Mouse (Mus musculus) C2C12 (cell line): ENCODE data around the gene Pard3. TPM values are rescaled to one million over a fixed set of nuclear protein-coding genes. Genes with fewer than 3 reads are reported as not detected.
A peak's percentile ranks its signal among the peaks of the same experiment; 100 is the strongest.

Experiments used
- H3K27me3 ChIP-seq: one replicate; pipeline ENCODE4 v1.6.1; 2011; ENCODE audit not compliant: control insufficient read depth, insufficient read depth, insufficient read length
- H3K36me3 ChIP-seq: one replicate; pipeline ENCODE4 v1.6.1; 2011; ENCODE audit not compliant: control insufficient read depth, insufficient read depth
- H3K4me3 ChIP-seq: one replicate; pipeline ENCODE4 v1.5.1; 2011; ENCODE audit warnings: mild to moderate bottlenecking, control low read depth; ENCODE audit not compliant: poor library complexity, insufficient read depth, severe bottlenecking
- H3K79me2 ChIP-seq: one replicate; pipeline ENCODE4 v1.6.1; 2011; ENCODE audit not compliant: control insufficient read depth, insufficient read depth
- H3K79me3 ChIP-seq: one replicate; pipeline ENCODE4 v1.6.1; 2011; ENCODE audit warnings: low read depth, control low read depth
- H3ac ChIP-seq: one replicate; pipeline ENCODE3; 2011; ENCODE audit warnings: low read depth; ENCODE audit not compliant: control insufficient read depth, insufficient read length
- CEBPB ChIP-seq: IDR thresholded peaks from one replicate; pipeline ENCODE4 v1.6.1; 2011; ENCODE audit warnings: low read depth, mild to moderate bottlenecking, control low read depth, moderate library complexity
- CTCF ChIP-seq: IDR thresholded peaks from one replicate; pipeline ENCODE4 v1.5.1; 2011; ENCODE audit not compliant: control insufficient read depth, insufficient read depth, insufficient read length
- FOSL1 ChIP-seq: IDR thresholded peaks from one replicate; pipeline ENCODE4 v1.8.0; 2011; ENCODE audit warnings: mild to moderate bottlenecking, low read length; ENCODE audit not compliant: poor library complexity, insufficient read depth, severe bottlenecking
- MAX ChIP-seq: IDR thresholded peaks from one replicate; pipeline ENCODE4 v1.6.1; 2011; ENCODE audit warnings: mild to moderate bottlenecking, control low read depth
- MYOD1 ChIP-seq: IDR thresholded peaks from one replicate; pipeline ENCODE4 v1.6.1; 2011; ENCODE audit warnings: low read depth; ENCODE audit not compliant: control insufficient read depth, insufficient read length
- MYOG ChIP-seq: IDR thresholded peaks from one replicate; pipeline ENCODE4 v1.6.1; 2011; ENCODE audit not compliant: control insufficient read depth, insufficient read length; ENCODE audit errors: extremely low read depth
- USF1 ChIP-seq: IDR thresholded peaks from one replicate; pipeline ENCODE4 v1.6.1; 2011; ENCODE audit warnings: low read depth, mild to moderate bottlenecking, control low read depth, moderate library complexity
- polyA plus RNA-seq: library from polyadenylated mRNA; unstranded; fragments of >200 nt; fragmentation: generic; extraction: Trizol; gene quantifications from one replicate; pipeline ENCODE4 v1.2.1, GENCODE M21; 2012; ENCODE audit warnings: missing spikeins

The Pard3 gene
- polyA plus RNA-seq, 1 experiment, result 8.4 TPM

- Histone ChIP-seq H3ac (peak overlapping the region; percentile 94), H3K27me3 (no peaks in the 10 kb centered on the region), H3K36me3 (no peaks in the 10 kb centered on the region), H3K79me2 (peaks cover 60% of the 10 kb centered on the region), H3K4me3 (peak overlapping the region; percentile 68), H3K79me3 (peaks cover 42% of the 10 kb centered on the region)
- TF ChIP-seq MAX, result no peak
- TF ChIP-seq MYOD1, result no peak
- TF ChIP-seq CEBPB, result no peak
- no peak for TF ChIP-seq USF1
- no peak for TF ChIP-seq CTCF
- no peak for TF ChIP-seq MYOG
- no peak for TF ChIP-seq FOSL1
Observed at GRCm38 (mm10) chr8:127065113-127065473, 1.4 kb downstream of the Pard3 start.

DNA sequence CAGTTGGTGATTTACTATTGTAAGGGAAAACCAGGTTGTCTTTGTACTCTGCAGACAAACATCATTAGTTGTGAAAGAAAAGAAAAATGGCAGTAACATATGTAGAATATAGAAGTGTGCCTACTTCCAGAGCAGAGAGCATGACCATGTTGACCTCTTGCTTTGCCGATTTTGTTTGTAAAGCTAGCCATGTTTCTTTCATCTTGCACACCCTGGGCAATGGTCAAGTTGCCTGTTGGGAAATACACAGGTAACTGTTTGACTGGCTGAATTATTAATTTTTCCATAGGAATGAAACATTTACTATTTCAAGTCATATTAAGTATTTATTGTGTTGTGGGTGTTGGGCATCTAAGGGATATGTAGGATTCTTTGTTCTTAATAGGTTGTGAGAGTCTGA lies 2.1 kb downstream of the Pard3 start:
- H3K27me3 ChIP-seq, result no peaks in the 10 kb centered on the region
- TF ChIP-seq CTCF, result no peak
- TF ChIP-seq USF1, result no peak
- TF ChIP-seq MAX, result no peak
- TF ChIP-seq CEBPB, result no peak
- TF ChIP-seq MYOD1, result no peak
- no peak for TF ChIP-seq MYOG
- no peak for TF ChIP-seq FOSL1
- H3K79me2 ChIP-seq, result peaks cover 67% of the 10 kb centered on the region
- no peaks in the 10 kb centered on the region for H3K36me3 ChIP-seq
- H3ac ChIP-seq, result no peak overlapping the region
- no peak overlapping the region for H3K4me3 ChIP-seq
- H3K79me3 ChIP-seq, result peaks cover 49% of the 10 kb centered on the region

DNA sequence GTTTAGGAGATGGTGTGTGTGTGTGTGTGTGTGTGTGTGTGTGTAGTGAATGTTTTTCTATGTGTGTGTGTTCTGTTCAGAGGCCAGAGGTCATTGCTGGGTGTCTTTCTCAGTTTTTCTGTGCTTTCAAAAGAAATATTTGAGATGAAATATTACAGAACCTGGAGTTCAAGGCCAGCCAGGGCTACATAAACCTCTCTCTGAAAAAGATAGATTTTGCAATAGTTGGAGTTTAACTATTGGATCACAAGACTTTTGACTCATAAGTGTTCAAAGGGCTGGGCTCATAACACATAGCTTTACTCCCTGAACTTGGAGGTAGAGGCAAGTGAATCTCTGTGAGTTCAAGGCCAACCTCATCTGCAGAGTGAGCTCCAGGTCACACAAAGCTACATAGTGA lies 2.8 kb downstream of the Pard3 start:
- H3K4me3 ChIP-seq, result no peak overlapping the region
- H3K79me2 ChIP-seq, result peaks cover 74% of the 10 kb centered on the region
- TF ChIP-seq MYOD1, result no peak
- no peak for TF ChIP-seq CEBPB
- no peak for TF ChIP-seq CTCF
- TF ChIP-seq MAX, result no peak
- no peak for TF ChIP-seq USF1
- no peaks in the 10 kb centered on the region for H3K36me3 ChIP-seq
- no peaks in the 10 kb centered on the region for H3K27me3 ChIP-seq
- H3ac ChIP-seq, result no peak overlapping the region
- H3K79me3 ChIP-seq, result peaks cover 55% of the 10 kb centered on the region

DNA sequence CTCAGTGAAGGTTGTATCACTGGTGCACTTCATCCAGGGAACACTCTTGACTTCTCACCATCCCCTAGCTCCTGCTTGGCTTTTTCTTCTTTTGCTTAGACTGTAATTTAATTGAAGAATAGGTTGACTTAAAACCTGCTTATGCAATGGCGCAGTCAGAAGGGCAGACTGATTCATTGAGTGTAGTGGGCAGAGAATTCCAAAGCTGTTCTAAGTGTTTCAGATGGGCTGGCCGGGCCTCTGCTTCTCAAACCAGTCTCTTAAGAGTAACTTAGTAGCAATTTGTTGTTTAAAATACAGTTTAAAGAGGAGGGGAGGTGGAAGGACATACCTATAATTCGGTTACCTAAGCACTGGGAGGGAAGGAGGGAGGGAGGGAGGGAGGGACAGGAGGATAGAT lies 5.0 kb downstream of the Pard3 start:
- H3K27me3 ChIP-seq, result no peaks in the 10 kb centered on the region
- peaks cover 96% of the 10 kb centered on the region for H3K79me2 ChIP-seq
- H3K79me3 ChIP-seq, result peaks cover 72% of the 10 kb centered on the region
- no peaks in the 10 kb centered on the region for H3K36me3 ChIP-seq
- no peak overlapping the region for H3K4me3 ChIP-seq
- H3ac ChIP-seq, result no peak overlapping the region
- no peak for TF ChIP-seq MYOG
- no peak for TF ChIP-seq MAX
- no peak for TF ChIP-seq FOSL1
- TF ChIP-seq MYOD1, result no peak
- no peak for TF ChIP-seq CEBPB

DNA sequence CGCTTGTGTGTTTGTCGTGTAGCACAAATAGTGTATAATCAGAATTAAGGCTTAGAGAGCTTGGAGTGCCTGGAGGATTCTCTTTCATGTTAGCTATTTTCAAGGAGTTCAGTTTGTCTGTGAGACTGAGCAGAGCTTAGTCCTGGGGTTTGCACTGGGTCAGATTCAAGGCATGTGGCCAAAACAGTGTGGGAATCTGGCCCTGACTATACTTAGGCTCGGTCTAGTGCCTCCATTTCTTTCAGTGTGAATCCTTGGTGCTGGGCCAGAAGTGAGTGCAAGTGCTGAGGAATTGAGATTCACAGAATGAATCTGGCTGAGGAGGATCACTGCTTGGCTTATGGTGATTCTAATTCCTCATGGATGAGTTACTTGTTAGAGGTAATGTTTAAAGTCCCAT lies 6.5 kb downstream of the Pard3 start:
- TF ChIP-seq MYOD1, result no peak
- TF ChIP-seq USF1, result no peak
- TF ChIP-seq MYOG, result no peak
- no peak for TF ChIP-seq FOSL1
- TF ChIP-seq CEBPB, result no peak
- no peak for TF ChIP-seq MAX
- no peak for TF ChIP-seq CTCF
- no peak overlapping the region for H3K4me3 ChIP-seq
- peaks cover 100% of the 10 kb centered on the region for H3K79me2 ChIP-seq
- no peak overlapping the region for H3ac ChIP-seq
- no peaks in the 10 kb centered on the region for H3K27me3 ChIP-seq
- peaks cover 79% of the 10 kb centered on the region for H3K79me3 ChIP-seq
- no peaks in the 10 kb centered on the region for H3K36me3 ChIP-seq

DNA sequence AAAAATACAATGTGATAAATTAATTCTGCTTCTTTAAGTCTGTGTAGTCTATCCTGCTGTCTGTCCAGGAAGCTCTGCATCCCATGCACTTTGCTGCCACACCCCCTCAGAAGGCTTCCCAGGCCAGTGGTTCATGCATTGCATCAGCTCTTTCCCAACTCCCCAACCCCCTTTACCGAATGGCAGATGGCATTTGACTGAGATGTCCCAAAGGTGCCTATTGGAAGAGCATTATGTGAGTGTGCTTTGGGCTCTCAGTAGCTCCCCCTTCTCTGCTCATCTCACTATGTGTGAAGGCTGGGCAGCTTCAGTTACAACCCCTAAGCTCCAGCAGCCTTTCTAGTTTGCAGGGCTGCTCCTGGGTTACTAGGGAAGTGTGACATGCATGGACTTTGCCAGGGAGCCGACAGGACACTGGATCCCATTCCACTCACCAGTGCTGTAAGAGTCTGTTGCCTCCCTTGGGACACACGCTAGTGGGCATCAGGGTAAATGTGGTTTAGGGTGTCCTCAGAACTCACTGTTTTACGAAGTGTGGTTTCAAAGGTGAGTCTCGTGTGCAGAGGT lies 9.4 kb downstream of the Pard3 start:
- no peak overlapping the region for H3K4me3 ChIP-seq
- H3K79me3 ChIP-seq, result peaks cover 71% of the 10 kb centered on the region
- H3ac ChIP-seq, result no peak overlapping the region
- no peaks in the 10 kb centered on the region for H3K27me3 ChIP-seq
- no peak for TF ChIP-seq MAX
- TF ChIP-seq CEBPB, result no peak
- TF ChIP-seq MYOD1, result no peak
- no peak for TF ChIP-seq MYOG
- no peak for TF ChIP-seq USF1
- no peak for TF ChIP-seq CTCF
- TF ChIP-seq FOSL1, result no peak
- H3K36me3 ChIP-seq, result no peaks in the 10 kb centered on the region
- peaks cover 100% of the 10 kb centered on the region for H3K79me2 ChIP-seq
